Mouse (Mus musculus) monocyte, adult 5-6 weeks (primary cell): Measurements from ENCODE around the gene Six1. TPM values are rescaled to one million over a fixed set of nuclear protein-coding genes. Genes with fewer than 3 reads are reported as not detected.

ENCODE experiments used
- ATAC-seq: fragments of 153-309, 156-312 bp; replicated peaks from 2 replicates; pipeline ENCODE4 v1.8.0; 2017; ENCODE audit warnings: mild to moderate bottlenecking; ENCODE audit not compliant: low TSS enrichment, insufficient number of reproducible peaks, severe bottlenecking, poor library complexity, low FRiP score
- total RNA-seq: library from RNA; stranded (forward); fragments of 200-1000, 200-491, 200-594 nt; gene quantifications from 3 replicates; pipeline ENCODE4 v1.2.3, GENCODE M21; 2017

Six1 gene
- total RNA-seq, 1 experiment from 2014 or later, result not detected

DNA sequence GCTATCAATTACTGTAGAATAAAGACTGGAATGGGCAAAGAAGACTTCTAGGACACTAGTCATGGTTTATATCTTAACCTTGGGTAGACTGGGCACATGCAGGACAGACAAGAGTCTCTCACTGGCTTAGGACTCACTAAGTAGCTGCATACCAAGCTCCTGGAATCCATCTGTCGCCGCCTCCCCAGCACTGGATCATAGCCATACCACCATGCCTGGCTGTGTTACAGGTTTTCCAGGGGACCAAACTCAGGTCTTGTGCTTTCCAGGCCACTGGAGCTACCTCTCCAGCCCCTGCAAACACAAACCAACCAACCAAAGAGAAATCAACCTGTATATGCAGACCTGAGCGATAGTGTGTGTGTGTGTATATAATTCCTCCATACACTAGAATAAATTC lies 57.0 kb downstream of the Six1 start:
- no peak for ATAC-seq

Other genes with a start within 250 kb of the Six1 start
- not detected in 3 replicates for gene Six6, start 114.0 kb downstream of the Six1 start, total RNA-seq
- 1.2 TPM in 1 of 3 replicates, not detected in the others for gene 4930447C04Rik, start 113.1 kb downstream of the Six1 start, total RNA-seq
- gene Six4, start 59.6 kb upstream of the Six1 start, total RNA-seq, result not detected in 3 replicates
- gene Mnat1, start 69.8 kb upstream of the Six1 start, total RNA-seq, result 13.7 to 16.9 TPM (median 14.6 TPM) in 3 replicates
- gene Trmt5, start 232.8 kb upstream of the Six1 start, total RNA-seq, result 10.2 to 35.6 TPM (median 14.3 TPM) in 3 replicates
- gene Slc38a6, start 232.9 kb upstream of the Six1 start, total RNA-seq, result 5.0 to 9.7 TPM (median 9.5 TPM) in 3 replicates